Mouse (Mus musculus) left cerebral cortex, postnatal 4 days (tissue): ENCODE data around the gene Lrrc4b. TPM values are rescaled to one million over a fixed set of nuclear protein-coding genes. Genes with fewer than 3 reads are reported as not detected.

Source experiments
- DNase-seq: peaks from one replicate; pipeline ENCODE4 v3.0.0-alpha.2; 2022
- intact Hi-C: fragments of 180-260 bp; cut with DNase I; formaldehyde crosslinking; loops from one replicate; pipeline ENCODE4 v1.15.1; 2025
- total RNA-seq, 2 experiments: library from RNA; stranded (reverse); gene quantifications; 2 replicates each; pipeline ENCODE4 v1.2.3; 2021

Lrrc4b gene
- total RNA-seq, 2 experiments from 2014 or later = 357 to 379 TPM

- DNase-seq = no peak
- intact Hi-C loops = no loop called here
Measured at GRCm38 (mm10) chr7:44435796-44436195, 7.0 kb downstream of the Lrrc4b start.

- intact Hi-C loops = no loop called here
Measured at GRCm38 (mm10) chr7:44436267-44436666, 7.4 kb downstream of the Lrrc4b start.

GRCm38 (mm10) chr7:44437188-44437587 lies 8.4 kb downstream of the Lrrc4b start:
- DNase-seq = no peak
- intact Hi-C loops = no loop called here

More at GRCm38 (mm10) chr7:44436267-44436666, 7.4 kb downstream of the Lrrc4b start:
- DNase-seq = no peak

GRCm38 (mm10) chr7:44437933-44438332 lies 9.1 kb downstream of the Lrrc4b start:
- DNase-seq = peak; percentile 50
- intact Hi-C loops = no loop called here

- intact Hi-C loops = loop anchor here (10.0 kb wide), 1 partner anchor 55 kb away; the partner anchor contains the start of genes 1700008O03Rik and Syt3
- no peak for DNase-seq
Measured at GRCm38 (mm10) chr7:44439696-44440095, 10.9 kb downstream of the Lrrc4b start.

GRCm38 (mm10) chr7:44440479-44440878 lies 11.7 kb downstream of the Lrrc4b start:
- no peak for DNase-seq
- intact Hi-C loops = loop anchor here (10.0 kb wide), 1 partner anchor 56 kb away; the partner anchor contains the start of genes 1700008O03Rik and Syt3

GRCm38 (mm10) chr7:44441180-44441579 lies 12.4 kb downstream of the Lrrc4b start:
- peak; percentile 40 for DNase-seq
- intact Hi-C loops = loop anchor here (10.0 kb wide), 1 partner anchor 56 kb away; the partner anchor contains the start of genes 1700008O03Rik and Syt3

GRCm38 (mm10) chr7:44441648-44442109 lies 12.9 kb downstream of the Lrrc4b start:
- peak; percentile 85 for DNase-seq
- intact Hi-C loops = loop anchor here (10.0 kb wide), 1 partner anchor 57 kb away; the partner anchor contains the start of genes 1700008O03Rik and Syt3

- peak; percentile 83 for DNase-seq
- intact Hi-C loops = loop anchor here (10.0 kb wide), 1 partner anchor 58 kb away; the partner anchor contains the start of genes 1700008O03Rik and Syt3
Measured at GRCm38 (mm10) chr7:44442407-44442821, 13.6 kb downstream of the Lrrc4b start.

GRCm38 (mm10) chr7:44443268-44444173 lies 14.7 kb downstream of the Lrrc4b start:
- intact Hi-C loops = loop anchor here (10.0 kb wide), 1 partner anchor 59 kb away; the partner anchor contains the start of genes 1700008O03Rik and Syt3
- DNase-seq = peak; percentile 77

- no peak for DNase-seq
- intact Hi-C loops = loop anchor here (10.0 kb wide), 1 partner anchor 60 kb away; the partner anchor contains the start of genes 1700008O03Rik and Syt3
Measured at GRCm38 (mm10) chr7:44444886-44445527, 16.2 kb downstream of the Lrrc4b start.

GRCm38 (mm10) chr7:44445528-44445923 lies 16.7 kb downstream of the Lrrc4b start:
- intact Hi-C loops = loop anchor here (10.0 kb wide), 1 partner anchor 61 kb away; the partner anchor contains the start of genes 1700008O03Rik and Syt3
- no peak for DNase-seq

- DNase-seq = peak; percentile 41
- intact Hi-C loops = loop anchor here (10.0 kb wide), 1 partner anchor 61 kb away; the partner anchor contains the start of genes 1700008O03Rik and Syt3
Measured at GRCm38 (mm10) chr7:44446070-44446855, 17.4 kb downstream of the Lrrc4b start.

- DNase-seq = no peak
- intact Hi-C loops = no loop called here
Measured at GRCm38 (mm10) chr7:44453256-44453655, 24.4 kb downstream of the Lrrc4b start.

- intact Hi-C loops = no loop called here
- DNase-seq = no peak
Measured at GRCm38 (mm10) chr7:44456302-44456701, 27.5 kb downstream of the Lrrc4b start.

GRCm38 (mm10) chr7:44460067-44460466 lies 31.2 kb downstream of the Lrrc4b start:
- intact Hi-C loops = no loop called here
- DNase-seq = no peak

GRCm38 (mm10) chr7:44460767-44461502 lies 32.1 kb downstream of the Lrrc4b start:
- no peak for DNase-seq
- intact Hi-C loops = no loop called here

- DNase-seq = no peak
- intact Hi-C loops = no loop called here
Measured at GRCm38 (mm10) chr7:44461503-44462217, 32.8 kb downstream of the Lrrc4b start.
